Mouse (Mus musculus) megakaryocyte, adult 5-6 weeks (primary cell): Measurements from ENCODE around the gene Slc1a5. TPM values are rescaled to one million over a fixed set of nuclear protein-coding genes. Genes with fewer than 3 reads are reported as not detected.

ENCODE experiments used
- ATAC-seq: 2 replicates; pipeline ENCODE4 v1.8.0; 2016; ENCODE audit warnings: mild to moderate bottlenecking, inconsistent platforms; ENCODE audit not compliant: poor library complexity, severe bottlenecking
- total RNA-seq, 2 experiments: library from RNA; stranded (forward) in 1 of 2; stranded (reverse) in 1 of 2; fragments of 153-499, 151-499 nt in 1 of 2; fragments of 221-1000, 200-1000 nt in 1 of 2; gene quantifications; 2 replicates each; pipeline versions ENCODE4 v1.2.3 to v1.2.4; 2015 to 2017

Gene Slc1a5
- total RNA-seq, 2 experiments from 2014 or later: 27.8 to 48.1 TPM

DNA sequence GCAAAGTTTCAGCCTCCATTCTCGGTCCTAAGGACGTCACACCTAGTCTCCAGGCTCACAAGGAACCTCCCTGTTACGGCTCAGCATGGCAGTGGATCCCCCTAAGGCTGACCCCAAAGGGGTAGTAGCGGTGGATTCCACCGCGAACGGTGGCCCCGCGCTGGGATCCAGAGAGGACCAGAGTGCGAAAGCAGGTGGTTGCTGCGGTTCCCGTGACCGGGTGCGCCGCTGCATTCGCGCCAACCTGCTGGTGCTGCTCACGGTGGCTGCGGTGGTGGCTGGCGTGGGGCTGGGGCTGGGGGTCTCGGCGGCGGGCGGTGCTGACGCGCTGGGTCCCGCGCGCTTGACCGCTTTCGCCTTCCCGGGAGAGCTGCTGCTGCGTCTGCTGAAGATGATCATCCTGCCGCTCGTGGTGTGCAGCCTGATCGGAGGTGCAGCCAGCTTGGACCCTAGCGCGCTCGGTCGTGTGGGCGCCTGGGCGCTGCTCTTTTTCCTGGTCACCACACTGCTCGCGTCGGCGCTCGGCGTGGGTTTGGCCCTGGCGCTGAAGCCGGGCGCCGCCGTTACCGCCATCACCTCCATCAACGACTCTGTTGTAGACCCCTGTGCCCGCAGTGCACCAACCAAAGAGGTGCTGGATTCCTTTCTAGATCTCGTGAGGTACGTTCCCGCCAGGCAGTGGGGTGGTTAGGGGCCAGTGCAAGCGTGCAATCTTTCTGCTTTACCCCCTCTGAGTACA is 845 bp downstream of the Slc1a5 start:
- peak; percentile 11; the same call in 1 of the 2 replicates for ATAC-seq

DNA sequence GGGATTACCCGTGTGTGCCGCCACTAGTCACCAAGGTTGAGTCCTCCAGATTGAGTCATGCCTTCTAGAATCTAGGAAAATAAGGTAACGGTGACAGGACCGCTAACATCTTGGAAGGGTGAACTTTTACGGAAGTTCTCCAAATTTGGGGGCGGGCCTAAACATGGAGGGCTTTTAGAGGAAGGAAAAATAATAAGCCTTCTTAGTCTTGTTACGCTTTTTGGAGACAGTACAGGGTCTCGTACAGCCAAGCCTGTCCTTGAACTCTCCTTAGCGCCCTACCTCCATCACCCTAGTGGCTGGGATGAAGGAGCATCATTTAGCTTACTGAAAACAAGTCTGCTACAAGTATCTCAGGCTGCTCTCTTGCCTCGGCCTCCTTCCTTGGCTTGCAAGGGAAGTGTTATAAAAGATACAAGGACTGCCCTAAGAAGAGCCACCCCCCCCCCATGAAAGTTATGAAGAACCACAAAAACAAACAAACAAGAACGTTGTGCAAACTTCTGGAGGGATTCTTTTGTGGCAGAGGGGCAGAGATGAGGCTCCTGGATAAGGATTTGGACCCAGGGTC is 1.5 kb downstream of the Slc1a5 start:
- ATAC-seq: peak; percentile 11; the same call in 1 of the 2 replicates

DNA sequence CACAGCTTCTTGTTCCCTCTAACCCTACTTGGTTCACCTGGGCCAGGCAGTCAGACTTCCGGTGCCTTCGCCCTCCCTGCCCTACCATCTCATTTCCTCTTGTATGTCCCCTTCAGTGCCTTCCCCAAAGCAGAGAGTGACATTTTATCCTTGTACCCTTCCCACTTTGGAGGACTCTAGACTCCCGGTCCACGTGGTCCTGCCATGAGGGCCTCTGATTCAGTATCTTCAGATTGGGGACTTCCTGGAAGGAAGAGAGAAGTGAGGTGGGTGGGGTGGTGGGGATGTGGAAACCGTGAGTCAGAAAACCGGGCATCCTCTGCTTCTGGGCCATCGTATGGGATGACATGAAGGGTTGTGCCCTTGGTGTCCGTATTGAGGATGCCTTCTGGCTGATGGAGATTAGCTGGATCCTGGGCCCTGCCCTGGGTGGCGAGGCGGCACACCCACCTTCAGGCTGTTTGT is 2.1 kb downstream of the Slc1a5 start:
- ATAC-seq: peak; percentile 47

DNA sequence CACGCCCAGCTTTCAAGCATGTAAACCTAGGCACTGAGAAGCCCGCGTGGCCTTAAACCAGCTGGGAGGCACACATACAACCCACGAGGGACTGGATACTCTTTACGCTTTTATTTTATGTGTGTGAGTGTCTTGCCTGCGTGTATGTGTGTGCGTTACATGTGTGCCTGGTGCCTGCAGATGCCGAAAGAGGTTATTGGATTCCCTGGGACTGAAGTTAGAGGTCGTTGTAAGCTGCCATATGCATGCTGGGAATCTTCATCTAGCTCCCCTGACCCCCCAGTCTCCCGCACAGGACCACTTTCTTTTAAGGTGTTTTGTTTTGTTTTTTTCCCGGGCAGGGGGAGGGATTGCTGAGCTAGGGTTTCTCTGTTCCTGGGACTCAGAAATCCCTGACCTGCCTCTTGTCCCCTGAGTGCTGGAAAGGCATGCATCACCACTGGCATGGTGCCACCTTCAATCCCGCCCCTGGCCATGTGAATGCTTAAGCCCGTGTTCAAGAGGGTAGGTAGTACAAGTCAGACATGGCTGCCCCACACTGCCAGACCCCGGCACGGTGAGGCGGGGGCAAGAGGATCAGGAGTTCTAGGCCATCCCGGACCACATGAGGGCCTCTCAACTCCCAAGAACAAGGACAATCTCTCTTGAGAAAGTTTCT is 2.7 kb downstream of the Slc1a5 start:
- ATAC-seq: no peak

DNA sequence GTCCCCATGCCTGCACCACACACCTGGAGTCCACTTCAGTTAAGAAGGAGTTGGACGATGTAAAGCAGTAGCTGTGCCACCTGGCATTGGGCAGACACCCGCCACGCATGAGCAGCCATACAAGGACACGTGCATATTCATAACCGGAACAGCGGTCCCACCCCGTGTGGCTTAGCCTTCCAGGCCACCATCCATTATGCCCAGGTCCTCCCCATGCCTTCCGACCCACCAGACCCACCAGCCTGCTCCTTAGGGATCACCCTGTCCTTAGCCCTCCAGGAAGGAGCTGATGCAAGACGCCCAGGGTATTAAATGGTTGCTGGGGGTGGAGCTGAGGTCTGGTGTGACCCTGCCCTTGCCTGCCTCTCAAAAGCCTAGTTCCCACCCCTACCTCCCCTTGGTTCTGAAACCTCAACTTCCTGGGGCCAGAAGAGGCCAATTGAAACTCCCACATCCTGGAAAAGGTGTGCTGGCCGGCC is 3.4 kb downstream of the Slc1a5 start:
- no peak for ATAC-seq

DNA sequence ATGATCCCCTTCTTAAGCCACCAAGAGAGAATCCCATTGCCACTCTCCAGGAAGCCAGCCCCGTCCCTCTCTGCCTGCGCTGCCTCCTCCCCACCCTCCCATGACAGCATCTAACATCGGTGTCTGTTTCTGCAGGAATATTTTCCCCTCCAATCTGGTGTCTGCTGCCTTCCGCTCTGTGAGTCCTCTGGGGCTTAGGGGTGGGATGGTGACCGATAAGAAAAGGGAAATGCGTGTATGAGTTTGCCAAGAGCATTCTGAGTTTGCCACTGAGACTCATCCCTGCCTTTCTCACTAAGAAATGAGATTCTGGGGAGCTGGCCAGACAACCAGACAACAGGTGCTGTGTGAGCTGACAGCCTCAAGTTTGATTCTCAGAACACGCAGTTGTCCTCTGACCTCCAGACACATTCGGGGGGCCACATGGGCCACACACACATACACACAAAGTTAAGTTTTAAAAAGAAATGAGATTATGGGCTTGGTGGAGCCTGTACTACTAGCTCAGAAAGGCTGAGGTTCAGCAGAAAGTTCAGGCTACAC is 4.5 kb downstream of the Slc1a5 start:
- ATAC-seq: no peak

DNA sequence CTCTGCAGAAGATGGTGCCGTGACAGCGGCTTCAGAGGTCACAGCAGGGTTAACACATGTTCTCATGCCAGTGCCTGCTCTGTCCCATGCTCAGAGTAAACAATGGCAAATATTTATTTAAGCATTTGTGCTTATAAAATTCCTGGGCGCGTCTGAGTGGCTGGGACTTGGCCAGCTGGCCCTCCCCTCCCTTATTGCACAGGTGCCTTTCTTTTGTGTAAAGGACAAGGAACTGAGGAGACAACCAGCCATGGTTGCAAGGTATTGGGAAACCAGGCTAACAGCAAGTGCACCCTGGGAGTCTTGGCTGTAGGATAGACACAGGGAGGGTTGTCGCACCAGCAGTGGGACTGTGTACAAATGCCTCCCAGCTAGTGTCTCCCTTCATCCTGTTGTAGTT is 11.2 kb downstream of the Slc1a5 start:
- no peak for ATAC-seq

DNA sequence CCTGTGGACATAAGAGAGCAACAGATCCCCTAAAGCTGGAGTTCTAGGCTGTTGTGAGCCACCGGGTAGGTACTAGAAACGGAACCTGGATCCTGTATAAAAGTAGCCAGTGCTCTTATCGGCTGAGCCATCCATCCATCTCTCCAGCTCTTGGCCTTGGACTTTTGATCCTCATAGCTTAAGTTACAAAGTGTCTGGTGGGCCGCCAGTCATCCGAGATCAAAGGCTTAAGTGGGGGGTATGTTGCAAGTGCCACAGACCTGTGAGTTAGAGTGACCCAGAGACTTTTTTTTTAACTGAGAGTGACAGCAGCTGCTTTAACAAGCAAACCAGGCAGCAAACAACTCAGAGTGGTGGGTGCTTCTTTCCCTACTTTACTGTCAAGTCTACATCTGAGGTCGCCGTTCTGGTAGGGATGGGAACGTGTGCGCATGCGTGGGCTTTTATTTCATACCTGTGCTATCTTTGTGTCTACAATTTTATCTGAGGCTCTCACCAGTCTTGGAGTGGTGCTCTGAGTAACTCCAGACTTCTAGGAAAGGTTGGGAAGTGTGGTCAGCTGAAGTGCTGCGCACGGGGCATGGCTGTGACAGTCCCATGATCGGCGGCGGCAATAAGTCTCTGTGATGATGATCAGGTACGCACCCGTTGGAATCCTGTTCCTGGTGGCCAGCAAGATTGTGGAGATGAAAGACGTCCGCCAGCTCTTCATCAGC is 12.0 kb downstream of the Slc1a5 start:
- no peak for ATAC-seq

DNA sequence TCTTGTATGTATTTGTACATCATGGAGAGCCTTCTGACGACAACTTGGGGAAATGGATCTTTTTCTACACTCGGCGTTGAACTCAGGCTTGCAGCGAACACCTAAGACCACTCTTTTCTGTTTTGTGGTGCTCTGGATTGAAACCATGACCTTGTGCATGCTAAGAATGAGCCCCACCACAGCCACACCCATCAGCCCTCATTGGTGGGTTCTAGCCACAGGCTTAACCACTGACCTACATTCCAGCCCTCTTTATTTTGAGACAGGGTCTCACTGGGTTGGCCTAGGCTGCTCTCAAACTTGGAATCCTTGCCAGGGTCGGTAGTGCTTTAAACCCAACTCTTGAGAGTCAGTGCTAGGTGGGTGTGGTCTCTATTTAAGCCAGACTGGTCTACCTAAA is 13.7 kb downstream of the Slc1a5 start:
- no peak for ATAC-seq

DNA sequence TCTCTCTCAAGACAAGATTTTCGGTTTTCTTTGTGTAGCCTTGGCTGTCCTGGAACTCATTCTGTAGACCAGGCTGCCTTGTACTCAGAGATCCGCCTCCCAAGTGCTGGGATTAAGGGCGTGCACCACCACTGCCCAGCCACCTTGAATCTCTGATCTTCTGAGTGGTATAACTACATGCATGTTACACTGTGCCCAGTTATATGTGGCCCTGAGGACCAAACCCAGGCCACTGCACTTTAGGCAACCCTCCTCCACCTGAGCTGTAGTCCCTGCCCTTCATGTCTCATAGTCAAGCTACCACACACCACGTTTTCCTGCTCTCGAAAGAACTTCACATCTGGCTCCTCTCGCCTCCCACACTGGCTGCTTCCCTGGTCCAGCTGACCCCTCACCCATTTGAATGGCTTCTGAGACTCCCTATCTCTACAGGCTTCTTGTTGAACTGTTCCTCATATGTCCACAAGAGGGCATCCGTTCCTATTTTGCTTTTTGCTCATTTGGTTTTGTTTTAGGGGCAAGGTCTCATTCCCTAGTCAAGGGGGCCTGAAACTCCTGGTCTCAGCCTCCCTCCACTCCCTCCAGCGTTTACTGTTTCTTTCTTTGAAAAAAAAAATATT is 23.4 kb downstream of the Slc1a5 start:
- ATAC-seq: peak; percentile 40; the same call in 1 of the 2 replicates

DNA sequence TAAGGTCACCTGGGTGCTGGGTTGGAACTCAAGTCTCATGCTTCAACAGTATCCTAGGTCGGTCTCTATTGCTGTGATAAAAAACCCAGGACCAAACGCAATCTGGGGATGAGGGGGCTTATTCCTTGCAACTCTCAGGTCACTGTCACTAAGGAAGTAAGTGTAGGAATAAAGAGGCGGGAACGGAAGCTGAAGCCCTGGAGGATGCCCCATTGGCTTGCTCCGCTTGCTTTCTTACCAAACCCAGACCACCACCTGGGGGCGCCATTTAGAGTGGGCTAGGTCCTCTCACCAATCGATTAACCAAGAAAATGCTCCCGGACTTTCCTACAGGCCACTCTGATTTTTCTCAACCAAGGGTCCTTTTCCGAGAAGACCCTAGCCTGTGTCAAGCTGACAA is 26.8 kb downstream of the Slc1a5 start:
- ATAC-seq: no peak

DNA sequence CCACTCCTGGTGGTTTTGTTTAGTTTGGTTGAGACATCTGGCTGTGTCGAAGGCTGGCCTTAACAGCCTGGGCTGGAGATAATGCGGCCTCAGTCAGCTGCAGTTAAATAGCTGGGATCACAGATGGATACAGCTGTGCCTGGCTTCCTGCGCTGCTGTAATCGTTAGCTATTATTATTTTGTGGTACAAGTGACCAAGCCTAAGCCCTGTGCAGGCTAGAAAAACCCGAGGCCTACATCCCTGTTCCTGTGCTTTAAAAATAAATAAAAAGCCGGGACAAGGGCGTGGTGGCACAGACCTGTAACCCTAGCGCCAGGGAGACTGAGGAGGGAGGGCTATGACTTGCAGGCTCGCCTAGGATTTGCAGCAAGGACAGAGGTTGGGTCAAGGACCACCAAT is 27.5 kb downstream of the Slc1a5 start:
- no peak for ATAC-seq

DNA sequence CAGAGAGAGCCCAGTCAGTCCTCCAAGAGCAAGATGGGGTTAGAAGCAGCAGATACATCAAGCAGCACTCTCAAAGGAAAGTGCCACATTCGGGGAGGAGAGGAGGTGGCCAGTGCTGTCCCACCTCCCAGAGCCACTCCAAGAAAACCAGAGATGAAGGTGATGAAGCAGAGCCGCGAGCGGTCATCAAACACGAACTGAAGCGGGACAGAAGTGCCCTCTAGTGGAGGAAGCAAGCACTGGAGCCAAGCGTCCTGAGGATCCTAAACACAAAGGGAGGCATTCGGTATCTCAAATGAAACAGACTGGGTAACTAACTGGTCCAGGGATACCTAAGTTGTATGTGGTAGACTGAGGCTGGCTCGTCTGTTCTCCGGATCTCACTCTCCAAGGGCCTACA is 28.6 kb downstream of the Slc1a5 start:
- peak; percentile 69 for ATAC-seq

DNA sequence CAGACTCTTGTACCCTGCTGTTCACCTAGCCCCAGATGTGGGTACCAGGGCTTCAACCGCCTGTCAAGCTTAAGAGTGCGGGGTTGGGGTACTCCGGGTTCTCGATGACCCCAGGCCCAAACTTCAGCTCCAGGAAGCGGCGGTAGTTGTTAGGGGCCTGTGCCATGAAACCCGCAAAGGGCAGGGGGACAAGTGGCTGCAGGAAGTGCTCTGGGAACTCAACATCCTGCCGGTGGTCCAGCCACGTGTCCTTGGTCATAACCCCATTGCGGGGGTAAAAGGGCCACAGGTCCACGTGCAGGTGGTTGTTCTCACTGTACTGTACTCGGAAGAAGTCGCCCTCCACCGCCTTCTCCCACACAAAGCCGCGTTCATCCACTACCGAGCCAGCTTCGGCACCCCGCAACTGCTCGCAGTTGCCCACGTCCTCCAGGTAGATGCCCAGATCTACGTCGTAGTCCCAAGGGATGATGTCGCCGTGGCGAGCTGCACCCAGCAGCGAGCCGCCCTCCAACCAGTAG is 29.3 kb downstream of the Slc1a5 start:
- ATAC-seq: no peak

DNA sequence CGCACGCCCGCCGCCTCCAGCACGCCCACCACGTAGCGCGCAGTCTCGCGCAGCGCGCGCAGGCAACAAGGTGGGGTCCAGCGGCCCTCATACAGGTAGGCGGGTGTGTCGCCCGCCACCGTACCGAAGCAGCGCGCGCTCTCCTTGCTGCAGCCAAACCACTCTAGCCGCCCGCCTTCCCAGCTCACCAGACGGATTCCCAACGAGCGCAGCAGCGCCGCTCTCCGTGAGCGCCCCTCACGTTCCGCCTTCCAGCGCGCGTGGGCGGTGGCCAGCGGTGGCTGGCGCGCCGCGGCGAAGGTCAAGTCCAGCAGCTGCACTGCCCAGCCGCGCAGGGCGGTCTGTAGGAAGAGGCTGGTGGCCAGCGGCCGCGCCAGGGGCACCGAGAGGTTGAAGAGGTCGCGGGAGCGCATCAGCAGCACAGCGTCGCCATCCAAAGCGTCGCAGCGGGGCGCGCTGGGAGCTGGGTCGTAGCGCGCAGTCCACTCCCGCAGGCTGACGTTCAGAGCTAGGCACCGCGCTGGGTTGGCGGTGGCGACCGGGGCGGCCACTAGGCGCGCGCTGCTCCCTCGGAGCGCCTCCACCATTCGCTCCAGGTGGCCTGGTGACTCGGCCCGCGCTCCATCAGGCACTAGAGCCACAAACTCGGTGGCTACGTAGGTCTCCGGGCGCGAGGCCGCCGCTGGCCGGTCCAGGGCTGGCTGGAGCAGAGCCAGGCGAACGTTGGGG is 29.9 kb downstream of the Slc1a5 start:
- ATAC-seq: no peak

DNA sequence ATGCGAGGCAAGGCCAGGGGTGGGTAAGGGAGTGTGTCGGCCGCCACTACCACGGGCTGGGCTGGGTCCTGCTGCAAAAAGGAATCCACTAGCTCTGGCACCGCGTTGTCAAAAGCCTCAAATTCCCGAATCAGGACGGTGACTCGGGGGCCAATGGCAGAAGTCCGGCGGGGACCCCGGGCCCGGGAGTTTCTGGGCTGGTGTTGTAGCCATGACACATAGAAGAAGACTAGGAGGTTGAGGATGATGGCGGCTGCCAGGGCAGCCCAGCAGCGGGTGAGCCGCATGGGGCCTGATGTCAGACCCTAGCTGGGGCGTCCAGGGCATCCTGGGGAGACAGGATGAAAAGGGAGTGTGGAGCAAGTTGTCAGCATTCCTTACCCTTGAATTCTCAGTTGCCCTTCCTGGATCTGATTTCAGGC is 30.5 kb downstream of the Slc1a5 start:
- ATAC-seq: no peak

DNA sequence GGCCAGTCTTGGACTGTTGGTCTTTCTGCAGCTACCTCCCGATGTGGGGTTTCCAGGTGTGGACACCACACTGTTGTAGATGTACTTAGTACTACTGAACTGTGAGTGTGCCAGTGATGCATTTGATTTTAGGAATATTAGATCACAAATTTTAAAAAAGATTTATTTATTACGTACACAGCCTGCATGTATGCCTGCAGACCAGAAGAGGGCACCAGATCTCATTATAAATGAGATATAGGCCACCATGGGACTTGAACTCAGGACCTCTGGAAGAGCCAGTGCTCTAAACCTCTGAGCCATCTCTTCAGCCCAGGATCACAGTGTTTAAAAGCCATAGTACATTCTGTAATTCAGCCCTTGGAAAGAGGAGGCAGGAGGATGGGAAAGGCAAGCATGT is 31.4 kb downstream of the Slc1a5 start:
- no peak for ATAC-seq

DNA sequence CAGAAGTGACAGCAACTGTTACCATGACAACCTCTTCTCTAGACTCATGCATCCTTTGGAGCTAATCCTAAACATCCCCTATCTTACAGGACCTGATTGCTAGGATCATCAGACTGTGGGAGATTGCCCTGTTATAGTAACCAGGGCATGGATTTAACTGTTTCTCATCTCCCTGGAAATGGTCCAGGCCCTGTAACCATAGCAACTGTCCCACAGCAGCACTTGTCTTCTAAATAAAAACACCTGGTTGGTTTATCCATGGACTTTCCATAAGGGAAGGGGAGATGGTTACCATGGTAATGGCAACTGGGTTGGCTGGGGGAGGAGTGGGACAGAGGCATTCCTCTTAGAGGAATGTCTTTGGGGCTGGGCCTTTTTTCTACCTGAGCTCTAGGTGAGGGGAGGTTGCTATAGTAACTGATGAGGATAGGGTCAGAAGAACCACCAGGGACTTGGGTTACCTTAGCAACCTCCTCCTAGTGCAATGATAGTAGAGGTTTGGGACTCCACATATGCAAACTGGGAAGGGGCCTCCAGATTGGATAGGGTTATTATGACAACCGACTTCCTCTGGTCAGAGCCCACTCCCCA is 34.3 kb downstream of the Slc1a5 start, which contains the start of gene Strn4:
Strn4 (plus strand) TSS at position 539 of the 591 bp plus-strand sequence.
- ATAC-seq: no peak

DNA sequence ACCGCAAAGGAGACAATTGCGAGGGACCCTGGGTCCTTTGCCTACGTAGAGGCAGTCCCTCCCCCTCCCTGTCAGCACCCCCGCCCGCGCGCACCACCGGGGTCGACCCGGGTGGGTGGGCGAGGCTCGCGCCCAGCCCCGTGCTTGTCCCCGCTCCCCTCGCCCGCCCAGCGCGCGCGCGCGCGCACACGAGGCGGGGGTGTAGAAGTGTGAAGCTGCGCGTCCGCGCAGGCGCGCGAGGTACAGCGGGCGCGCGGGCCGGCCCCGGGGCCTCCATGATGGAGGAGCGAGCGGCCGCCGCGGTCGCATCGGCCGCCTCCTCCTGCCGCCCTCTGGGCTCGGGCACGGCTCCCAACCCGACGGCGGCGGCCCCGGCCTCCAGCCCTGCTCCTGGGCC is 34.9 kb downstream of the Slc1a5 start:
- ATAC-seq: peak; percentile 62
